Mouse (Mus musculus) ES-E14 (cell line): Measurements from ENCODE around the gene Loxl3.

ENCODE experiments used
- CHD2 ChIP-seq: IDR thresholded peaks from 2 replicates; pipeline ENCODE4 v1.6.1; 2014; ENCODE audit warnings: mild to moderate bottlenecking, low read depth, low read length, inconsistent platforms
- MAFK ChIP-seq: IDR thresholded peaks from 2 replicates; pipeline ENCODE4 v1.6.1; 2014; ENCODE audit warnings: mild to moderate bottlenecking, low read depth, low read length, inconsistent platforms; ENCODE audit not compliant: insufficient read depth

DNA sequence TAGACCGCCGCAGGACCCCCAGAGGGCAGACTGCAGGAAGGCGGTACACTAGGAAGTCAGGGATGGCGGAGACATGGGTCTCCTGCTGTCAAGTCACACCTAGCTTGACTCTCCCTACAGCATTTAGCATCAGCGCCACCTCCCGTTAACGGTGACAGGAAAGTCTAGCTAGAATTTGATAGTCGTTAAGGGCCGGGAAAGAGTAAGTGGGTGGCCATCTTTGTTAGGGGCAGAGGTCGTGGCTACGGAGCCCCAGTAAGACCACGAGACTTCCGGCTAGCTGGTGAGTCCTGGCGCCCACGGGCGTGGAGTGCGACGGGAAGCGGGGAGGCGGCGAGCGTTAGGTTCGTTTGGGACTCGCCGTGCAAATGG, 67.3 kb downstream of the Loxl3 start, which contains the start of the genes Ccdc142 and Gm42688:
- TF ChIP-seq MAFK = no peak
- TF ChIP-seq CHD2 = 0 out of 2 replicates have a peak, but pooled peaks have one; percentile 47
